Mouse (Mus musculus) layer of hippocampus, adult 11-12 months (tissue): ENCODE data around the gene Coro2b.
A peak's percentile ranks its signal among the peaks of the same experiment; 100 is the strongest.

ENCODE experiments used
- DNase-seq: peaks from one replicate; pipeline ENCODE4 v3.0.0; 2022; ENCODE audit warnings: low spot score

Gene Coro2b

GRCm38 (mm10) chr9:62389735-62390134 lies 147.1 kb downstream of the Coro2b start:
- no peak for DNase-seq

DNA sequence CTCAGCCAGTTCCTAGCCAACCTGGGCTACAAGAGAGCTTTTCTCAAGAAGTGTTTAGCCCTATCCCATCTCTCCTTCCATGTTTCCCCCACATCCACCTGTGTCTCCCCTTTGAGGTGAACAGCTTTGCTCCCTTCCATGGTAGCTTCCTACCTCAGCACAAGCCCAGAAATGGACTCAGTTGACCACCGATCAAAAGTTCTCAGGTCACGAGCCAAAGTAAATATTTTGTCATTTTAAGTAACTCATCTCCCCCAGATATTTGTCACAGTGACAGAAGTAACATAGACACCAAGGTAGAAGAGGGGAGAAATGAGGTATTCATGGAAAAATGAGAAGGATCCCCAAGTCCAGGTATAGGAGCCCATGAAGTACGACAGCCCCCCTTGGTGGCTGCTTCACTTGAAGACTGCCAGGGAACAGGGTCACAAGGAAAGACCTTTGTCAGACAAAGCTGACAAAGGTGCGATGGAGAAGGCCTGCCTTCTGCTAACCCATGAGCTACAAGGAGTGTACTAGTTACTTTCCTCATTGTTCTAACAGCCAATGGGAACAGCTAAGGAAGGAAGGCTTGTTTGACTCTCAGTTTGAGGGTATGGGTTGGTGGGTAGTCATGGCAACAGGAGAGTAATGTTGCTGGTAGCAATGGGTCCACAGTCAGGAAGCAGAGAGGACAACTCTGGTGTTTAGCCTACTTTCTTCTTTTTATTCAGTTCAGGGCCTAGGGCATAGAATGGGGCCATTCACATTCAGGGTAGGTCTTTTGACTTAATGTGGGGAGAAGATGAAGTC lies 150.9 kb downstream of the Coro2b start:
- DNase-seq: no peak

DNA sequence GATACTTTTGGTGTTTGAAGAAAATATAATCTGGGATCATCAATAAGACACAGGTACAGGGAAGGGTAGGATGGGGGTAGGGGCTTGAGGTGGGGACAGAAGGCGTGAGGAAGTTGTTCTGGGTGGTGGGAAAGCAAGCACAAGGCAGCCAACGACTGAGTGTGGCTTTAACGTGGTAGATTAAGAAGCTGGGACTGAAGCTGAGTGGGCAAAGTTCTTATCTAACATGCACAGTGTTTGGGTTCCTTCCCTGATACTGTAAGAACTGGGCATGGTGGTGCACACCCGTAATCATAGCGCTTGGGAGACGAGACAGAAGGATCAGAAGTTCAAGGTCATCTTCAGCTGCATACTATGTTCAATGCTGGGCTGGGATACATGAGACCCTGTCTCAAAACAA lies 151.8 kb downstream of the Coro2b start:
- DNase-seq: no peak

- no peak for DNase-seq
Measured at GRCm38 (mm10) chr9:62382519-62383084, 154.2 kb downstream of the Coro2b start.

- no peak for DNase-seq
Measured at GRCm38 (mm10) chr9:62381402-62381913, 155.4 kb downstream of the Coro2b start.

GRCm38 (mm10) chr9:62380351-62380750 lies 156.5 kb downstream of the Coro2b start:
- DNase-seq: no peak

DNA sequence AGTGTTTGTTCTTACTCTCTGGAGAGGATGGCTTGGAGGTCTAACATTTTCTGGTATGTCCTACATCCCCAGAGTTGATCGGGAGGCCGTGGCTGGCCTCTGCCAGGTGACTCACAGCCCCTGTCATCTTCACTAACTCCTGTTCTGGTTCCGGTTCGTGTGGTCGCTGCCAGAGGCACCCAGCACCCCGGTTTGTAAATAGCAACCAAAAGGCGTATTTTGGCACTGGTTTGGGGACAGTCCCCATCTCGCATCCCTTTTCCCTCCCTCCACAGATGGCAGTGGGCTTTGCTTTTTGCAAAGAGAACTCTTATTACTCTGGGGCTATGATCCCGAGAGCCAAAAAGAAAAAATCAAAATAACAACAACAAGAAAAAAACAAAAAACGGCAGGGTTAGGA lies 158.9 kb downstream of the Coro2b start:
- peak; percentile 59 for DNase-seq

DNA sequence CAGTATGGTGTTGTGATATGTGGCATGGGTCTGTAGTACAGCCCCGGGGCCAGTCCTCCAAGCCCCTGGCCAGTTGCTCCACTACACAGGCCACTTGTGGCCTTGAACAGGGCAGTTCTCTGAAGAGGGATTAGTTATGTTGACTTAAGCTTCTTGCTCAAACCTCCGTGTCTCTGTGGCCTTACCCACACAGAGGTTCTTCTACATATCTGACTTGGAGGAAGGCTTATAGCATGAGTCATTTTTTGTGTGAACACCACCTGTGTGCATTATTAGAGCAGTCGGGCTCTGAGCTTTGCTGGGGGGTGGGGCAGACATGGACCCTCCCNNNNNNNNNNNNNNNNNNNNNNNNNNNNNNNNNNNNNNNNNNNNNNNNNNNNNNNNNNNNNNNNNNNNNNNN lies 162.6 kb downstream of the Coro2b start:
- DNase-seq: no peak

GRCm38 (mm10) chr9:62373222-62374123 lies 163.4 kb downstream of the Coro2b start:
- DNase-seq: peak; percentile 79

- no peak for DNase-seq
Measured at GRCm38 (mm10) chr9:62372556-62373221, 164.2 kb downstream of the Coro2b start.

DNA sequence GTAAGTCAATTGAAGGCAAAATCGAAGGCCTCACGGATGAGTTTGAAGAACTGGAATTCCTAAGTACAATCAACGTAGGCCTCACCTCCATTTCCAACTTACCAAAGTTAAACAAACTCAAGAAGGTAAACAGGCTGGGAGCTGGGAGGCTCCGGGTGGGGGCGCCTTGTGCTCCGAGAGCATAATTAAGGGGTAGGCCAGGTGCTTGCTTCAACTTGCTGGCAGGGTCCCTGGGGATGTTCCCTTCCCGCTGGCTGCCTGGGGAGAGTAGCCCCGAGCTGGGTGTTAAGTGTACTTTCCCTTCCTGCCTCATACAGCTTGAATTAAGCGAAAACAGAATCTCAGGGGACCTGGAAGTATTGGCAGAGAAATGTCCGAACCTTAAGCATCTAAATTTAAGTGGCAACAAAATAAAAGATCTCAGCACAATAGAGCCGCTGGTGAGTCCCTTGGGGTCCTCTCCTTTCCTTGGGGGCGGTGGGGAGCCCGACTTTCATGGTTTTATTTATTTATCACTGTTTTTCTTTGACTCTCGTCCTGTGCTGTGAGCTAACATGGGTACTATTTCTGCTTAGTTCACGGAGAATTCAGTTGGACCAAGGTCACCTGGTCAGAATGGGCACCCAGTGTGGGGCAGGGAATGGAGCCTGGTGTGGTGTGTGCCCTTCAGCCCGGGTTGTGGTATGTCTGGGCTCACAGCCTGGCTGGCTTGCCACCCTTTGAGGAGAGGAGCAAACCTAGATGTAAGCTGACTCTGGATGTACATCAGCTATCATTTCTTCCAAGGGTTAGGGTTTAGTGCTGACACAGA lies 164.9 kb downstream of the Coro2b start:
- no peak for DNase-seq

DNA sequence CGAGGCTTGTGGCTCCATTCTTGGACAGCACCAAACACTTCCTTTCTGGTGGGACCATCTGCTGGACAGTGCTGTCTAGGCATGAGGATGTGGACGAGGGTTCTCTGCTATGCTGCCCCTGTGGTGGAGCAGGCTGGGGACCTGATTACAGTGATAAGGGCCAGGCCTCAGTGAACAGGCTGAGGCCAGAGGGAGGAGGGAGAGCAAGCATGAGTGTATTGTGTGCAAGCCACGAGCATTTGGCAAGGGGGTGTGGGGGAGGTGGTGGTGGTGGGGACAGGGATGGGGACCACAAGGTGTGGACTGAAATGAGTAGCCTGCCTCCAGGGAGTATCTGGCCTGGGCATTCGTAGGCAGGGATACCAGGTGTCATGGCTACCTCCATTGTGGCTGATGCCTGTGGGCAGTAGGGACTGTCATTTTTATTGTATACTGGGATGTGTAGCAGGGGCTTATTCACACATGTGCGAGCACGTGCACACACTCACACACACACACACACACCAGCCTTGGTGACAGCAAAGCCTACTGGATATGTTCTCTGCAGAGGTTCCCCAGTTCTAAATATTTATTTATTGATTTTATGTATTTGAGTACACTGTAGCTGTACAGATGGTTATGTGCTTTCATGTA lies 166.1 kb downstream of the Coro2b start:
- no peak for DNase-seq

- no peak for DNase-seq
Measured at GRCm38 (mm10) chr9:62370186-62370585, 166.7 kb downstream of the Coro2b start.
